Mouse (Mus musculus) cortical plate, adult 2 months (tissue): Measurements from ENCODE around the gene Fat3.

Experiments used
- CTCF ChIP-seq: fragments of 200-500 bp; IDR thresholded peaks from 2 replicates; pipeline ENCODE4 v1.5.1; 2011; ENCODE audit warnings: mild to moderate bottlenecking, control low read depth, low read length; ENCODE audit not compliant: insufficient read depth; ENCODE audit errors: extremely low read depth
- POLR2A ChIP-seq: fragments of 200-500 bp; IDR thresholded peaks from 2 replicates; pipeline ENCODE4 v1.6.1; 2011; ENCODE audit warnings: mild to moderate bottlenecking, low read length, control low read depth; ENCODE audit not compliant: insufficient read depth; ENCODE audit errors: extremely low read depth

GRCm38 (mm10) chr9:15948086-15948485, 553.0 kb downstream of the Fat3 start:
- TF ChIP-seq CTCF = no peak
- no peak for TF ChIP-seq POLR2A
